Mouse (Mus musculus) hindbrain, embryonic 15.5 days (tissue): ENCODE measurements around the gene Gm20388. TPM values are rescaled to one million over a fixed set of nuclear protein-coding genes. Genes with fewer than 3 reads are reported as not detected.

Experiments
- ATAC-seq: fragments of 200-750 bp; cut with Nextera tagmentation; 2 replicates; pipeline ENCODE4 v1.8.0; 2017; ENCODE audit warnings: low read depth, moderate number of reproducible peaks, moderate TSS enrichment; ENCODE audit not compliant: low FRiP score
- H3K27ac ChIP-seq: fragments of 300-500 bp; sonication (generic); replicated peaks from 2 replicates; pipeline ENCODE4 v1.5.1; 2015; ENCODE audit warnings: mild to moderate bottlenecking, inconsistent platforms
- H3K27me3 ChIP-seq: fragments of 300-500 bp; sonication (generic); 2 replicates; pipeline ENCODE4 v1.6.1; 2015; ENCODE audit warnings: control low read depth, inconsistent platforms
- H3K36me3 ChIP-seq: fragments of 300-500 bp; sonication (generic); 2 replicates; pipeline ENCODE4 v1.6.1; 2015; ENCODE audit warnings: control low read depth, inconsistent platforms
- H3K4me1 ChIP-seq: fragments of 300-500 bp; sonication (generic); replicated peaks from 2 replicates; pipeline ENCODE4 v1.6.1; 2015; ENCODE audit warnings: control low read depth, inconsistent platforms
- H3K4me2 ChIP-seq: fragments of 300-500 bp; sonication (generic); 2 replicates; pipeline ENCODE4 v1.6.1; 2015; ENCODE audit warnings: moderate library complexity, mild to moderate bottlenecking, inconsistent platforms
- H3K4me3 ChIP-seq: fragments of 300-500 bp; sonication (generic); 2 replicates; pipeline ENCODE4 v1.5.1; 2015; ENCODE audit warnings: mild to moderate bottlenecking, inconsistent platforms
- H3K9ac ChIP-seq: fragments of 300-500 bp; sonication (generic); 2 replicates; pipeline ENCODE4 v1.6.1; 2015; ENCODE audit warnings: inconsistent platforms
- H3K9me3 ChIP-seq: fragments of 300-500 bp; sonication (generic); 2 replicates; pipeline ENCODE4 v1.6.1; 2016; ENCODE audit warnings: control low read depth, inconsistent platforms
- WGBS: fragments of 180-500 bp; shearing (Covaris S2); methylation state at CpG from one replicate; pipeline ENCODE4 v1.1.7; 2015; 5-methylcytosine and 5-hydroxymethylcytosine counted together
- polyA plus RNA-seq: library from polyadenylated mRNA; unstranded; fragments of >200 nt; fragmentation: Nextera tagmentation; extraction: Ambion mirVana; gene quantifications from 2 replicates; pipeline ENCODE4 v1.2.1, GENCODE M21; 2015

Gene Gm20388
- polyA plus RNA-seq, 1 experiment from 2014 or later = 5.4 TPM

DNA sequence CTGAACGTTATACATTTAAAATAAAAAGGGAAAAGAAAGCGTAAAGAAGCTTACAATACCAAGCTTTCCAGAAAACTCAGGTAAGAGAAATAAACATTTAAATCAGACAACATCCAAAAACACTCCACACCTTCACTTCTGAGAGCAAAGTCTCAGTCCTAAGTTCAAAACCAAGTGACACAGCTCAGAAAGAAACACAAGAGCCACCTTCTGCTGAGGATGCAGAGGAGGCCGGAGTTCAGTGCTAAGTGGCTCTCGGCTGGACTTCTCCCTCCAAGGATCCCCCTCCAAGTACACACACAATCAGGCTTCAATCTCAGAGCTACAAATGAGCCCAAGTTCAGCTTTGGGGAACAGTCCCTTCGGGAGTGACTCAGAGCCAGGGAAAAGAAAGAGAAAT is 1738.8 kb downstream of the Gm20388 start:
- no peaks in the 10 kb centered on the region for H3K9me3 ChIP-seq
- H3K4me1 ChIP-seq = peaks cover 77% of the 10 kb centered on the region
- H3K9ac ChIP-seq = peak overlapping the region; percentile 74
- WGBS = 75% methylated on average over 5 of the region's 5 CpGs
- peak overlapping the region; percentile 73 for H3K4me2 ChIP-seq
- no peaks in the 10 kb centered on the region for H3K27me3 ChIP-seq
- no peak for ATAC-seq
- H3K36me3 ChIP-seq = no peaks in the 10 kb centered on the region
- H3K27ac ChIP-seq = no peak overlapping the region
- H3K4me3 ChIP-seq = peak overlapping the region; percentile 65

DNA sequence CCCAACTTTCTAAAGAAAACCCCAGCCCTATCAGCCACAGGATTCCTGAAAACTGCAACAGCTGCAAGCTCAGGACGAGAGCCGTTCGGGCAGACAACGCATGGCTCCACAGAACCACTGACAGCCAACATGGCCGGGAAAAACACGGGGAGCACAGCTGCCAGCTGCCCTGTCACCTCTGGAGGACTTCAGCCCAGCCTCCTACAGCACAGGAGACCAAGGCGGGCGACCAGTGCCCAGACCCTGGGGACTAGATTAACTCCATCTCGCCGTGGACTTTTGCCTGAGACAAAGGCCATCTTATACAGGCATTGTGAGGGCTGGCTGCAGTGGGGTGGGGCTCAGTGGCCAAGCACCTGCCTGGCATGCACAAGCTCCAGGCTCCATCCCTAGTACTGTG is 1739.3 kb downstream of the Gm20388 start:
- H3K4me1 ChIP-seq = peaks cover 78% of the 10 kb centered on the region
- H3K4me3 ChIP-seq = peak overlapping the region; percentile 65
- H3K36me3 ChIP-seq = no peaks in the 10 kb centered on the region
- WGBS = 20% methylated on average over 10 of the region's 10 CpGs
- no peak for ATAC-seq
- no peaks in the 10 kb centered on the region for H3K27me3 ChIP-seq
- peak overlapping the region; percentile 73 for H3K4me2 ChIP-seq
- H3K9me3 ChIP-seq = no peaks in the 10 kb centered on the region
- peak overlapping the region; percentile 74 for H3K9ac ChIP-seq
- H3K27ac ChIP-seq = no peak overlapping the region

- no peak for ATAC-seq
- H3K36me3 ChIP-seq = no peaks in the 10 kb centered on the region
- H3K27ac ChIP-seq = peak overlapping the region; percentile 71; the same call in 1 of the 2 replicates
- H3K9ac ChIP-seq = peak overlapping the region; percentile 74
- WGBS = 53% methylated on average over 20 of the region's 20 CpGs
- no peaks in the 10 kb centered on the region for H3K9me3 ChIP-seq
- H3K27me3 ChIP-seq = no peaks in the 10 kb centered on the region
- peak overlapping the region; percentile 73 for H3K4me2 ChIP-seq
- H3K4me3 ChIP-seq = peak overlapping the region; percentile 65
- H3K4me1 ChIP-seq = peaks cover 72% of the 10 kb centered on the region
Measured at GRCm38 (mm10) chr8:121650389-121651307, 1740.0 kb downstream of the Gm20388 start.

- WGBS = 7% methylated on average over 43 of the region's 47 CpGs
- Histone ChIP-seq H3K4me3 (peak overlapping the region; percentile 65), H3K27me3 (no peaks in the 10 kb centered on the region), H3K4me2 (peak overlapping the region; percentile 73), H3K27ac (peak overlapping the region; percentile 71), H3K9ac (peak overlapping the region; percentile 74), H3K36me3 (no peaks in the 10 kb centered on the region), H3K9me3 (no peaks in the 10 kb centered on the region), H3K4me1 (peaks cover 65% of the 10 kb centered on the region)
- ATAC-seq = no peak
Measured at GRCm38 (mm10) chr8:121651308-121651873, 1740.8 kb downstream of the Gm20388 start.

GRCm38 (mm10) chr8:121651874-121652361 is 1741.3 kb downstream of the Gm20388 start:
- Histone ChIP-seq H3K4me3 (peak overlapping the region; percentile 65), H3K4me1 (peaks cover 59% of the 10 kb centered on the region), H3K36me3 (no peaks in the 10 kb centered on the region), H3K27me3 (no peaks in the 10 kb centered on the region), H3K27ac (peak overlapping the region; percentile 71), H3K9me3 (no peaks in the 10 kb centered on the region), H3K9ac (peak overlapping the region; percentile 74), H3K4me2 (peak overlapping the region; percentile 73)
- under 1% methylated on average over 42 of the region's 56 CpGs for WGBS
- no peak for ATAC-seq

DNA sequence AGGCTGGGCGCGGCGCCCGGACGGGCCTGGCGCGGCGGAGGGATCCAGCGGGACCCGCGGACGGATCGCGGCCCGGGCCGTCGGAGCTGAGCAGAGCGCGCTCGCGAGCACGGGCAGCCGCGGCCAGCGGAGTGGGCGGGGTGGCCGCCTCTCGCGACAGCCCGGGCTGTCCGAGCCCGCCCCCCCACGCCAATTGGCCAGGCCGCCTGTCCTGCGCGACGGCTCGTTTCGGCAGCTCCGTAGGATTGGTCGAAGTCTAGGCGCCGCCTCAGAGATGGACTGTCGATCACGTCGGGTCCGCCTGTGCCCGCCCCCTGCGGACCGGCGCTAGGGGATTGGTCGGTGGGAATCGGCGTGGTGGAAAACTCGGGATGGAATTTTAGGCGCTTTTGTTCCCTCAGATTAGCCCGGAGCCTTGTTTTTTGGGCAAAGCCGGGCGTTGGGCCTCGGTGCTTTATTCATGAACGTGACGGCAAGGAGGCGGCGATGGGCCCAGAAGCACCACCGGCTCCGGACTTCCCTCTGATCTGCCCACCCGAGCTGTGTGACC is 1742.2 kb downstream of the Gm20388 start, which contains the start of gene Zcchc14:
Gene Zcchc14, minus strand, starts transcription at position 128 of the 550 bp plus-strand sequence.
- no peaks in the 10 kb centered on the region for H3K27me3 ChIP-seq
- peak within 1 kb of the TSS; percentile 99 for H3K27ac ChIP-seq
- H3K9me3 ChIP-seq = no peaks in the 10 kb centered on the region
- H3K4me1 ChIP-seq = peaks cover 50% of the 10 kb centered on the region
- peak within 1 kb of the TSS; percentile 96 for H3K4me2 ChIP-seq
- under 1% methylated on average over 62 of the region's 67 CpGs for WGBS
- no peaks in the 10 kb centered on the region for H3K36me3 ChIP-seq
- peak within 1 kb of the TSS; percentile 77 for H3K4me3 ChIP-seq
- ATAC-seq = peak; percentile 97
- H3K9ac ChIP-seq = peak within 1 kb of the TSS; percentile 90

DNA sequence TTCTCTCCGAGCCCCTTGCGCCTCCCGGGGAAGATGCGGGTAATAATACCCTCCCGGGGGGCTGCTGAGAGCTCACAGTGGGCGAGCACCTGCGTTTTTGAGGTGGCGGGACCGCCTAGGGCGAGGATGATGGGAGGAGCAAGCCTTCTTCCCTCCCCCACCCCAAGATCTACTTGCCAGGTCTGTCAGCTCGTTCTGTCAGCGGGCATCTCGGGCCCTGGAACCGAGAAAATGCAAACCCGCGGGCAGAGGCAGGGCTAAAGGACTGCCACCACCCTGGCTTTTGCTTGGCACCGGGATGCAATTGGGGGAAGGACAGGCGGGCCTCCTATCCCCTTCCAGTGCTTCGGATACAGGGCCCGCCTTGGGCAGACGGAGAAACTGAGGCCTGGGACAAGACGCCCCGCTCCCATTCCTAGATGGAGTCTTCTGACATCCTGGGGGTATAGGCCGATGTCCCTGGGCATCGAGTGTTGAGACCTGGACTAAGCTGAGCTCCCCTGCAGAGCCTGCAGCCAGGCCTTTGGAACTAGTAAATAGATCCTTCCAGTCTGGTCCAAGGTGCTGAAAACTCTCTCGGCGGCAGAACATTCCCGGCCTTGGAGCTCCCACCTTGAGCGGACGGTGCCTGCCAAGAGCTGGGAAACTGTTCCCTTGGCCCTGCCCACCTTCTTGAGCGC is 1742.8 kb downstream of the Gm20388 start:
- Histone ChIP-seq H3K27ac (peak overlapping the region; percentile 99), H3K9ac (peak overlapping the region; percentile 90), H3K4me2 (peak overlapping the region; percentile 96), H3K9me3 (no peaks in the 10 kb centered on the region), H3K4me1 (peaks cover 44% of the 10 kb centered on the region), H3K36me3 (no peaks in the 10 kb centered on the region), H3K4me3 (peak overlapping the region; percentile 77), H3K27me3 (no peaks in the 10 kb centered on the region)
- under 1% methylated on average over 31 of the region's 31 CpGs for WGBS
- ATAC-seq = no peak

GRCm38 (mm10) chr8:121654131-121654530 is 1743.5 kb downstream of the Gm20388 start:
- 78% methylated on average over 4 of the region's 4 CpGs for WGBS
- peak overlapping the region; percentile 77 for H3K4me3 ChIP-seq
- no peaks in the 10 kb centered on the region for H3K9me3 ChIP-seq
- H3K27ac ChIP-seq = peak overlapping the region; percentile 99
- no peaks in the 10 kb centered on the region for H3K27me3 ChIP-seq
- no peaks in the 10 kb centered on the region for H3K36me3 ChIP-seq
- peak overlapping the region; percentile 96 for H3K4me2 ChIP-seq
- peak overlapping the region; percentile 90 for H3K9ac ChIP-seq
- H3K4me1 ChIP-seq = peaks cover 37% of the 10 kb centered on the region
- ATAC-seq = no peak

DNA sequence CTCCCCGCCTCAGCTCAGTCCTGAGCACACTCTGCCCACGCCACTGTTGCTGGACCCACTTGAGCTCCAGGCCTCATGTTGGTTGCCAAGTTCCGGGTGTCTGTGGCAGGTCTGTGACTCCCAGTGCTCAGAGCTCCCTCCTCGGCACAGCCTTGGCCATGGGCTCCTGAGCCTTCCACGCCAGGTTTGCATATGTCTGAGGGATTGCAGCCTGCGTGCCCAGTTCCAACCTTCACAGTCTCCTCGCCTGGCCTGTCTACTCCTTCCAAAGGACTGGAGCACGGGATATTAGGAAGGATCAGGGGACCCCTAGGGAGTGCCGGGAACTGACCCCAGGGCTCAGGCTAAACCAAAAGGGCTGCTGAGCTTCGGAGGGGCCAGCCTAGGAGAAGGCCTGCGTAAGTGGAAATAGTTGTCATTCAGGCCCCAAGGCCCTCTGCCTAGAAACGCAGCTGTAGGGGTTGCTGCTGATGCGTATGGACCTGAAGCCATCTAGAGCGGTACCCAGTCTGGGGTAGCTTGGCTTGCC is 1744.4 kb downstream of the Gm20388 start:
- 82% methylated on average over 14 of the region's 14 CpGs for WGBS
- Histone ChIP-seq H3K4me2 (no peak overlapping the region), H3K9me3 (no peaks in the 10 kb centered on the region), H3K36me3 (no peaks in the 10 kb centered on the region), H3K9ac (no peak overlapping the region), H3K4me3 (no peak overlapping the region), H3K4me1 (peaks cover 28% of the 10 kb centered on the region), H3K27me3 (no peaks in the 10 kb centered on the region), H3K27ac (peak overlapping the region; percentile 99; the same call in 1 of the 2 replicates)
- no peak for ATAC-seq

DNA sequence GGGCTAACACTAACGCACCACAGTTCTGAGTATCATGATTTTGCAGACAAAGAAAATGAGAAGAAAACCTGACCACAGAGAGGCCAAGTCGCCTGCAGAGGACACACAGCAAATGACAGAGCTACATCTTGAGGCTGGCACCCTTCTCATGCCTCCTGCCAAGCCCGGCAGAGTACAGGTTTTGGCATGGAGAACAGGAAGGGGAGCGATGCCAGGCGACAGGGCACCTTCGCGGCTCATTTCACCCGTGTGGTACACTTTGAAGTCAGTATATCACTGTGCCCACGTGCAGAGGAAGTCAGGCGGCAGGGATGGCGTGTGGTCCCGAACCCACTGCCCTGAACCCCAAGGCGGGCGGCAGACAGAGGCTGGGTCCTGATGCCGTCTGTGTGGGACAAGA is 1750.0 kb downstream of the Gm20388 start:
- peaks cover 8% of the 10 kb centered on the region for H3K4me1 ChIP-seq
- H3K27me3 ChIP-seq = no peaks in the 10 kb centered on the region
- no peaks in the 10 kb centered on the region for H3K36me3 ChIP-seq
- no peak overlapping the region for H3K27ac ChIP-seq
- H3K9me3 ChIP-seq = no peaks in the 10 kb centered on the region
- 72% methylated on average over 15 of the region's 15 CpGs for WGBS
- H3K9ac ChIP-seq = no peak overlapping the region
- no peak for ATAC-seq
- H3K4me2 ChIP-seq = no peak overlapping the region
- H3K4me3 ChIP-seq = no peak overlapping the region

- 84% methylated on average over 18 of the region's 18 CpGs for WGBS
Measured at GRCm38 (mm10) chr8:121661631-121662357, 1751.2 kb downstream of the Gm20388 start.

More at GRCm38 (mm10) chr8:121661631-121662357, 1751.2 kb downstream of the Gm20388 start:
- H3K36me3 ChIP-seq = no peaks in the 10 kb centered on the region
- no peak overlapping the region for H3K4me2 ChIP-seq
- H3K9me3 ChIP-seq = no peaks in the 10 kb centered on the region
- H3K4me1 ChIP-seq = peaks cover 10% of the 10 kb centered on the region
- no peak overlapping the region for H3K4me3 ChIP-seq
- no peak for ATAC-seq
- H3K9ac ChIP-seq = no peak overlapping the region
- no peaks in the 10 kb centered on the region for H3K27me3 ChIP-seq
- H3K27ac ChIP-seq = no peak overlapping the region
